Mouse (Mus musculus): ENCODE data around the gene Ccdc127.

DNA sequence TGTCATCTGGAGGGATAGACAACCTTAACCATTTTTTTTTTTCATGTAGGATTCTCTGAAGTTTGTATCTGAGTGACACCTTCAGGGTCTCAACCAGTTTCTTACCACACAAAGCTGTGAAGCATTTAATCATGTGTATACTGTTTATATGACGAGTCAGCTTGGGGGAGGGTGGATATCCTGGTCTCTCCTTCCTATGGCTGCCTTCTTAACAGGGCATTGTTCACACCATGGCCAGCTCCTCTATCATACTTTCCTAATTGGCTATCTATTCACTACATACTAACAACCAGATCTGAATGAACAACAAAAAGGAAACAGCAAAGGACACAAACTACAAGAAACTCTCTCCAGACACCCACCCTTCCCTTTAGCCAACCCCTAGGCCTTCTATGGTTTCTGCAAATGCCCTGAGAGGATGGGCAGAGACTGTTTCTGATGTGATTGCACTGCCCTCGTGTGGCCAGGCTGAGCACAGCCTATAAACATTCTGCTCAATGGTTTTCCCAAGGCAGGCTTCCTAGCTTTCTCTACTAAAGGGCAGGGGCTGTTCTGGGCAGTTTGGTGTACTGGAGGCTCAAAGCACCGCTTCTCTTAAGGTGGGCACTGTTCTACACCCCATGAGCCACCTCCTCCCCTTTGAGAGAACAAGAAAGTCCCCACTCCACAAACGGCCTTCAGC is 49.0 kb upstream of the Ccdc127 start:
- TF ChIP-seq CTCF (IDR thresholded peaks at IDR 0.05; ENCODE audit: insufficient read depth, low read length) (peak; percentile 90), POLR2A (IDR thresholded peaks at IDR 0.05; ENCODE audit: borderline replicate concordance, extremely low read depth, low read depth, low read length) (no peak)

Data from lung, adult 2 months (tissue).